Mouse (Mus musculus) ovary, adult 18-20 months (tissue): ENCODE measurements around the gene Zfp61.

Experiments
- DNase-seq: peaks from one replicate; pipeline ENCODE4 v3.0.0; 2022; ENCODE audit warnings: low spot score, mixed read lengths

The Zfp61 gene

GRCm38 (mm10) chr7:24260000-24260312 is 41.1 kb downstream of the Zfp61 start:
- DNase-seq, result no peak

- DNase-seq, result no peak
Observed at GRCm38 (mm10) chr7:24259306-24259999, 41.6 kb downstream of the Zfp61 start.

- DNase-seq, result peak; percentile 74
Observed at GRCm38 (mm10) chr7:24254633-24255474, 46.2 kb downstream of the Zfp61 start, which contains the start of gene Zfp108. TSS of gene Zfp108 (plus strand) at chr7:24254794.

- no peak for DNase-seq
Observed at GRCm38 (mm10) chr7:24253779-24254615, 47.0 kb downstream of the Zfp61 start.
